ENCODE assay signal across 26 mouse cellular contexts in genomic region chr8:34513459-34514090, GRCm38 (mm10).
"Had no signal": no experiment of that assay in that cellular context is flagged by ENCODE, and none has a peak within 500 bp of the region (broad histone marks: within the 10 kb centered on the region; RNA-seq: fewer than 3 reads in every experiment).

No protein-coding gene starts in this region.

- H3K4me3 ChIP-seq: heart, adult 2 months; heart, embryonic 13.5 days; heart, embryonic 15.5 days; hindbrain, embryonic 10.5 days; hindbrain, embryonic 12.5 days; layer of hippocampus, adult 2 months; left cerebral cortex, adult 2 months; limb, embryonic 13.5 days; limb, embryonic 15.5 days; liver, embryonic 12.5 days had no signal

- H3K27ac ChIP-seq: heart, adult 2 months; heart, embryonic 13.5 days; heart, embryonic 15.5 days; hindbrain, embryonic 10.5 days; hindbrain, embryonic 12.5 days; hindbrain, embryonic 14.5 days; kidney, postnatal 0 days; layer of hippocampus, adult 2 months; left cerebral cortex, adult 2 months; limb, embryonic 13.5 days; limb, embryonic 15.5 days; liver, embryonic 12.5 days; liver, embryonic 14.5 days had no signal

- H3K4me1 ChIP-seq: heart, embryonic 13.5 days; heart, embryonic 15.5 days; hindbrain, embryonic 10.5 days; hindbrain, embryonic 12.5 days; limb, embryonic 13.5 days; limb, embryonic 15.5 days; liver, embryonic 12.5 days had no signal

- H3K9me3 ChIP-seq: heart, embryonic 15.5 days; limb, embryonic 15.5 days; liver, embryonic 12.5 days had no signal

- ATAC-seq: forebrain, postnatal 0 days; hindbrain, embryonic 16.5 days; inflammation-experienced regulatory T-cells, adult 6 months; liver, embryonic 12.5 days had no signal

- H3K36me3 ChIP-seq: heart, embryonic 13.5 days; heart, embryonic 15.5 days; hindbrain, embryonic 10.5 days; hindbrain, embryonic 12.5 days; limb, embryonic 13.5 days; limb, embryonic 15.5 days; liver, embryonic 12.5 days had no signal

- H3K9ac ChIP-seq: forebrain, postnatal 0 days; heart, embryonic 13.5 days; heart, embryonic 15.5 days; hindbrain, embryonic 12.5 days; hindbrain, embryonic 14.5 days; limb, embryonic 13.5 days; limb, embryonic 15.5 days; liver, embryonic 12.5 days; liver, embryonic 14.5 days had no signal

- H3K27me3 ChIP-seq: heart, embryonic 13.5 days; heart, embryonic 15.5 days; hindbrain, embryonic 12.5 days; limb, embryonic 13.5 days; limb, embryonic 15.5 days; liver, embryonic 12.5 days had no signal

- H3K4me2 ChIP-seq: heart, embryonic 11.5 days; heart, embryonic 13.5 days; heart, embryonic 15.5 days; hindbrain, embryonic 12.5 days; hindbrain, embryonic 14.5 days; limb, embryonic 13.5 days; limb, embryonic 15.5 days; liver, embryonic 12.5 days had no signal

- DNase-seq: forebrain, postnatal 0 days; gastrocnemius, postnatal 14 days; gastrocnemius, postnatal 36 days; heart, adult 11 months; heart, adult 2 months; heart, postnatal 14 days; heart, postnatal 4 days; kidney, adult 18-20 months; kidney, adult 8-10 months; kidney, postnatal 25 days; kidney, postnatal 4 days had no signal
